Mouse (Mus musculus) forebrain, embryonic 16.5 days (tissue): ENCODE measurements around the gene Gab1. TPM values are rescaled to one million over a fixed set of nuclear protein-coding genes. Genes with fewer than 3 reads are reported as not detected.

ENCODE experiments used
- ATAC-seq: fragments of 200-750 bp; cut with Nextera tagmentation; 2 replicates; pipeline ENCODE4 v1.8.0; 2017; ENCODE audit warnings: mild to moderate bottlenecking, moderate library complexity
- H3K27ac ChIP-seq: fragments of 300-500 bp; sonication (generic); 2 replicates; pipeline ENCODE4 v1.5.1; 2014; ENCODE audit warnings: low read length, control low read depth
- H3K27me3 ChIP-seq: fragments of 300-500 bp; sonication (generic); replicated peaks from 2 replicates; pipeline ENCODE4 v1.6.1; 2014; ENCODE audit warnings: low read length; ENCODE audit not compliant: control insufficient read depth, insufficient read depth
- H3K36me3 ChIP-seq: fragments of 300-500 bp; sonication (generic); 2 replicates; pipeline ENCODE4 v1.6.1; 2014; ENCODE audit not compliant: control insufficient read depth, insufficient read depth
- H3K4me1 ChIP-seq: fragments of 300-500 bp; sonication (generic); replicated peaks from 2 replicates; pipeline ENCODE4 v1.6.1; 2014; ENCODE audit warnings: low read length; ENCODE audit not compliant: control insufficient read depth, insufficient read depth
- H3K4me2 ChIP-seq: fragments of 300-500 bp; sonication (generic); 2 replicates; pipeline ENCODE4 v1.6.1; 2014; ENCODE audit warnings: mild to moderate bottlenecking, low read length, control low read depth
- H3K4me3 ChIP-seq: fragments of 300-500 bp; sonication (generic); replicated peaks from 2 replicates; pipeline ENCODE4 v1.5.1; 2014; ENCODE audit warnings: mild to moderate bottlenecking, low read length, control low read depth
- H3K9ac ChIP-seq: fragments of 300-500 bp; sonication (generic); replicated peaks from 2 replicates; pipeline ENCODE4 v1.6.1; 2014; ENCODE audit warnings: low read depth, low read length, control low read depth
- H3K9me3 ChIP-seq: fragments of 300-500 bp; sonication (generic); 2 replicates; pipeline ENCODE4 v1.6.1; 2016; ENCODE audit warnings: low read length; ENCODE audit not compliant: control insufficient read depth
- WGBS: fragments of 180-500 bp; shearing (Covaris S2); extraction: QIAGEN DNeasy Blood & Tissue Kit; methylation state at CpG from one replicate; pipeline ENCODE4 v1.1.7; 2014; 5-methylcytosine and 5-hydroxymethylcytosine counted together
- polyA plus RNA-seq: library from polyadenylated mRNA; unstranded; fragments of >200 nt; fragmentation: Nextera tagmentation; extraction: Ambion mirVana; gene quantifications from 2 replicates; pipeline ENCODE4 v1.2.1, GENCODE M21; 2015

The Gab1 gene
- polyA plus RNA-seq, 1 experiment from 2014 or later: 10.6 TPM

- H3K9me3 ChIP-seq: no peaks in the 10 kb centered on the region
- no peak overlapping the region for H3K27ac ChIP-seq
- no peak overlapping the region for H3K4me2 ChIP-seq
- ATAC-seq: no peak
- H3K4me1 ChIP-seq: peaks cover 24% of the 10 kb centered on the region
- no peaks in the 10 kb centered on the region for H3K36me3 ChIP-seq
- no peaks in the 10 kb centered on the region for H3K27me3 ChIP-seq
- WGBS: 95% methylated on average over 6 of the region's 6 CpGs
- H3K4me3 ChIP-seq: no peak overlapping the region
- H3K9ac ChIP-seq: no peak overlapping the region
Observed at GRCm38 (mm10) chr8:80851648-80852047, 28.7 kb downstream of the Gab1 start.

- Histone ChIP-seq H3K27ac (no peak overlapping the region), H3K9me3 (no peaks in the 10 kb centered on the region), H3K9ac (no peak overlapping the region), H3K36me3 (no peaks in the 10 kb centered on the region), H3K27me3 (no peaks in the 10 kb centered on the region), H3K4me3 (no peak overlapping the region), H3K4me2 (no peak overlapping the region), H3K4me1 (peaks cover 18% of the 10 kb centered on the region)
- 90% methylated on average over 4 of the region's 4 CpGs for WGBS
- no peak for ATAC-seq
Observed at GRCm38 (mm10) chr8:80850013-80850412, 30.3 kb downstream of the Gab1 start.

- Histone ChIP-seq H3K9me3 (no peaks in the 10 kb centered on the region), H3K4me3 (no peak overlapping the region), H3K36me3 (no peaks in the 10 kb centered on the region), H3K27ac (no peak overlapping the region), H3K27me3 (no peaks in the 10 kb centered on the region), H3K4me2 (no peak overlapping the region), H3K4me1 (peaks cover 12% of the 10 kb centered on the region), H3K9ac (no peak overlapping the region)
- no peak for ATAC-seq
- 76% methylated on average over 11 of the region's 11 CpGs for WGBS
Observed at GRCm38 (mm10) chr8:80848631-80849030, 31.7 kb downstream of the Gab1 start.

GRCm38 (mm10) chr8:80847912-80848311, 32.4 kb downstream of the Gab1 start:
- Histone ChIP-seq H3K9me3 (no peaks in the 10 kb centered on the region), H3K9ac (no peak overlapping the region), H3K4me2 (no peak overlapping the region), H3K4me3 (no peak overlapping the region), H3K27me3 (no peaks in the 10 kb centered on the region), H3K4me1 (peaks cover 7% of the 10 kb centered on the region; the same call in 1 of the 2 replicates), H3K27ac (no peak overlapping the region), H3K36me3 (no peaks in the 10 kb centered on the region)
- WGBS: 52% methylated on average over 9 of the region's 9 CpGs
- no peak for ATAC-seq

GRCm38 (mm10) chr8:80845284-80845683, 35.0 kb downstream of the Gab1 start:
- Histone ChIP-seq H3K27ac (no peak overlapping the region), H3K4me2 (no peak overlapping the region), H3K27me3 (no peaks in the 10 kb centered on the region), H3K4me3 (no peak overlapping the region), H3K9ac (no peak overlapping the region), H3K36me3 (no peaks in the 10 kb centered on the region), H3K4me1 (peaks cover 8% of the 10 kb centered on the region; the same call in 1 of the 2 replicates), H3K9me3 (no peaks in the 10 kb centered on the region)
- no peak for ATAC-seq
- 92% methylated on average over 13 of the region's 13 CpGs for WGBS

- 89% methylated on average over 9 of the region's 9 CpGs for WGBS
- H3K4me1 ChIP-seq: peaks cover 9% of the 10 kb centered on the region; the same call in 1 of the 2 replicates
- no peak overlapping the region for H3K4me3 ChIP-seq
- H3K9ac ChIP-seq: no peak overlapping the region
- no peaks in the 10 kb centered on the region for H3K27me3 ChIP-seq
- H3K36me3 ChIP-seq: no peaks in the 10 kb centered on the region
- H3K9me3 ChIP-seq: no peaks in the 10 kb centered on the region
- no peak for ATAC-seq
- no peak overlapping the region for H3K27ac ChIP-seq
- H3K4me2 ChIP-seq: no peak overlapping the region
Observed at GRCm38 (mm10) chr8:80843744-80844434, 36.4 kb downstream of the Gab1 start.

GRCm38 (mm10) chr8:80842514-80842913, 37.8 kb downstream of the Gab1 start:
- no peak overlapping the region for H3K27ac ChIP-seq
- WGBS: 100% methylated on average over 3 of the region's 3 CpGs
- no peaks in the 10 kb centered on the region for H3K9me3 ChIP-seq
- H3K4me3 ChIP-seq: no peak overlapping the region
- 0 out of 2 replicates have a peak, but pooled peaks cover 2% of the 10 kb centered on the region for H3K4me1 ChIP-seq
- H3K27me3 ChIP-seq: no peaks in the 10 kb centered on the region
- H3K4me2 ChIP-seq: no peak overlapping the region
- no peaks in the 10 kb centered on the region for H3K36me3 ChIP-seq
- no peak overlapping the region for H3K9ac ChIP-seq
- no peak for ATAC-seq

GRCm38 (mm10) chr8:80840090-80840489, 40.2 kb downstream of the Gab1 start:
- Histone ChIP-seq H3K4me1 (0 out of 2 replicates have a peak, but pooled peaks cover 2% of the 10 kb centered on the region), H3K9me3 (no peaks in the 10 kb centered on the region), H3K36me3 (no peaks in the 10 kb centered on the region), H3K4me2 (no peak overlapping the region), H3K27ac (no peak overlapping the region), H3K4me3 (no peak overlapping the region), H3K27me3 (no peaks in the 10 kb centered on the region), H3K9ac (no peak overlapping the region)
- 61% methylated on average over 6 of the region's 6 CpGs for WGBS
- no peak for ATAC-seq

GRCm38 (mm10) chr8:80838199-80838598, 42.1 kb downstream of the Gab1 start:
- H3K27ac ChIP-seq: no peak overlapping the region
- H3K4me2 ChIP-seq: no peak overlapping the region
- H3K4me1 ChIP-seq: 0 out of 2 replicates have a peak, but pooled peaks cover 7% of the 10 kb centered on the region
- H3K9ac ChIP-seq: no peak overlapping the region
- H3K36me3 ChIP-seq: no peaks in the 10 kb centered on the region
- no peaks in the 10 kb centered on the region for H3K27me3 ChIP-seq
- no peaks in the 10 kb centered on the region for H3K9me3 ChIP-seq
- H3K4me3 ChIP-seq: no peak overlapping the region
- ATAC-seq: no peak
- 46% methylated on average over 6 of the region's 6 CpGs for WGBS
